Mouse (Mus musculus): ENCODE data around the gene Slc12a6. TPM values are rescaled to one million over a fixed set of nuclear protein-coding genes. Genes with fewer than 3 reads are reported as not detected.

Gene Slc12a6
- polyA plus RNA-seq, 1 experiment: 31.9 TPM

- TF ChIP-seq CTCF (IDR thresholded peaks at IDR 0.05; ENCODE audit: low read depth, low read length): no peak
- TF ChIP-seq EP300 (IDR thresholded peaks at IDR 0.05; ENCODE audit: insufficient read depth, low read depth, low read length): no peak
- TF ChIP-seq POLR2A (IDR thresholded peaks at IDR 0.05; ENCODE audit: insufficient read depth, low read length): no peak
- H3K4me3 ChIP-seq (ENCODE audit: low read depth, low read length): peak overlapping the region; percentile 95
- no peaks in the 10 kb centered on the region for H3K9me3 ChIP-seq (replicated peaks; ENCODE audit: control insufficient read depth, insufficient read depth, low read length, poor library complexity, severe bottlenecking)
- H3K27me3 ChIP-seq (ENCODE audit: control insufficient read depth, insufficient read depth, low read length, poor library complexity, severe bottlenecking): no peaks in the 10 kb centered on the region
- H3K9ac ChIP-seq (ENCODE audit: low read depth, poor library complexity, severe bottlenecking): peak overlapping the region; percentile 95
- peaks cover 14% of the 10 kb centered on the region for H3K36me3 ChIP-seq (ENCODE audit: control insufficient read depth, insufficient read depth, low read length, poor library complexity, severe bottlenecking)
- no peak overlapping the region for H3K27ac ChIP-seq (ENCODE audit: insufficient read depth, low read length)
- no peaks in the 10 kb centered on the region for H3K4me1 ChIP-seq (ENCODE audit: control insufficient read depth, insufficient read depth, low read length)
Measured at GRCm38 (mm10) chr2:112367222-112367621, 101.6 kb downstream of the Slc12a6 start.

- Histone ChIP-seq H3K27me3 (ENCODE audit: control insufficient read depth, insufficient read depth, low read length, poor library complexity, severe bottlenecking) (no peaks in the 10 kb centered on the region), H3K4me1 (ENCODE audit: control insufficient read depth, insufficient read depth, low read length) (no peaks in the 10 kb centered on the region), H3K9me3 (replicated peaks; ENCODE audit: control insufficient read depth, insufficient read depth, low read length, poor library complexity, severe bottlenecking) (no peaks in the 10 kb centered on the region), H3K4me3 (ENCODE audit: low read depth, low read length) (peak within 1 kb of the TSS; percentile 95), H3K36me3 (ENCODE audit: control insufficient read depth, insufficient read depth, low read length, poor library complexity, severe bottlenecking) (peaks cover 9% of the 10 kb centered on the region), H3K9ac (ENCODE audit: low read depth, poor library complexity, severe bottlenecking) (peak within 1 kb of the TSS; percentile 95), H3K27ac (ENCODE audit: insufficient read depth, low read length) (peak within 1 kb of the TSS; percentile 88)
- no peak for TF ChIP-seq EP300 (IDR thresholded peaks at IDR 0.05; ENCODE audit: insufficient read depth, low read depth, low read length)
- TF ChIP-seq POLR2A (IDR thresholded peaks at IDR 0.05; ENCODE audit: insufficient read depth, low read length): peak; percentile 22
- TF ChIP-seq CTCF (IDR thresholded peaks at IDR 0.05; ENCODE audit: low read depth, low read length): no peak
Measured at GRCm38 (mm10) chr2:112367726-112368673, 102.4 kb downstream of the Slc12a6 start, which contains the start of gene Emc4. Gene Emc4 (minus strand): TSS chr2:112368027.

- H3K9ac ChIP-seq (ENCODE audit: low read depth, poor library complexity, severe bottlenecking): no peak overlapping the region
- no peak for TF ChIP-seq CTCF (IDR thresholded peaks at IDR 0.05; ENCODE audit: low read depth, low read length)
- no peak for TF ChIP-seq EP300 (IDR thresholded peaks at IDR 0.05; ENCODE audit: insufficient read depth, low read depth, low read length)
- no peak for TF ChIP-seq POLR2A (IDR thresholded peaks at IDR 0.05; ENCODE audit: insufficient read depth, low read length)
- H3K27me3 ChIP-seq (ENCODE audit: control insufficient read depth, insufficient read depth, low read length, poor library complexity, severe bottlenecking): no peaks in the 10 kb centered on the region
- no peaks in the 10 kb centered on the region for H3K4me1 ChIP-seq (ENCODE audit: control insufficient read depth, insufficient read depth, low read length)
- H3K27ac ChIP-seq (ENCODE audit: insufficient read depth, low read length): no peak overlapping the region
- H3K36me3 ChIP-seq (ENCODE audit: control insufficient read depth, insufficient read depth, low read length, poor library complexity, severe bottlenecking): no peaks in the 10 kb centered on the region
- no peaks in the 10 kb centered on the region for H3K9me3 ChIP-seq (replicated peaks; ENCODE audit: control insufficient read depth, insufficient read depth, low read length, poor library complexity, severe bottlenecking)
- no peak overlapping the region for H3K4me3 ChIP-seq (ENCODE audit: low read depth, low read length)
Measured at GRCm38 (mm10) chr2:112369941-112370340, 104.3 kb downstream of the Slc12a6 start.

GRCm38 (mm10) chr2:112373141-112373540 lies 107.5 kb downstream of the Slc12a6 start:
- H3K27me3 ChIP-seq (ENCODE audit: control insufficient read depth, insufficient read depth, low read length, poor library complexity, severe bottlenecking): no peaks in the 10 kb centered on the region
- H3K4me3 ChIP-seq (ENCODE audit: low read depth, low read length): no peak overlapping the region
- TF ChIP-seq EP300 (IDR thresholded peaks at IDR 0.05; ENCODE audit: insufficient read depth, low read depth, low read length): no peak
- no peak for TF ChIP-seq POLR2A (IDR thresholded peaks at IDR 0.05; ENCODE audit: insufficient read depth, low read length)
- TF ChIP-seq CTCF (IDR thresholded peaks at IDR 0.05; ENCODE audit: low read depth, low read length): no peak
- no peaks in the 10 kb centered on the region for H3K4me1 ChIP-seq (ENCODE audit: control insufficient read depth, insufficient read depth, low read length)
- H3K9ac ChIP-seq (ENCODE audit: low read depth, poor library complexity, severe bottlenecking): no peak overlapping the region
- H3K27ac ChIP-seq (ENCODE audit: insufficient read depth, low read length): no peak overlapping the region
- H3K9me3 ChIP-seq (replicated peaks; ENCODE audit: control insufficient read depth, insufficient read depth, low read length, poor library complexity, severe bottlenecking): no peaks in the 10 kb centered on the region
- no peaks in the 10 kb centered on the region for H3K36me3 ChIP-seq (ENCODE audit: control insufficient read depth, insufficient read depth, low read length, poor library complexity, severe bottlenecking)

DNA sequence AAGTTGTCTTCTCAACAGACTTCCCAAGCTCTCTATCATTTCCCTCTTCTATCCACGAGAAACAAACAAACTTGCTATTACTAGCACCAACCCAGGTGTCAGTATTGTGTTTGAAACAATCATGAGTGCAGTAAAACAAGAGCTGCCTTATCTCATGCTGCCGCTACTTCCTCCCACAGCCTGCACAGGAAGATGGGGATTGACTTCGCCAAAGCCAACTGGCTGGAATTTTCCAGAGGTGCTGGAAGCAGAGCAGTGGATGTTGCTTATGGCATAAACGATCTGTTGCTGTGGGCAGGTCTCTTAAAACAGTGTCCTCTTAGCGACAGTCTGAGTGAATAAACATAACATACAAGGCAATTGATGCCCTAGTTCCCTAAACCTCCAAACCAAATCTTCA lies 109.0 kb downstream of the Slc12a6 start:
- Histone ChIP-seq H3K9ac (ENCODE audit: low read depth, poor library complexity, severe bottlenecking) (no peak overlapping the region), H3K9me3 (replicated peaks; ENCODE audit: control insufficient read depth, insufficient read depth, low read length, poor library complexity, severe bottlenecking) (no peaks in the 10 kb centered on the region), H3K27ac (ENCODE audit: insufficient read depth, low read length) (no peak overlapping the region), H3K4me1 (ENCODE audit: control insufficient read depth, insufficient read depth, low read length) (no peaks in the 10 kb centered on the region), H3K27me3 (ENCODE audit: control insufficient read depth, insufficient read depth, low read length, poor library complexity, severe bottlenecking) (no peaks in the 10 kb centered on the region), H3K36me3 (ENCODE audit: control insufficient read depth, insufficient read depth, low read length, poor library complexity, severe bottlenecking) (no peaks in the 10 kb centered on the region), H3K4me3 (ENCODE audit: low read depth, low read length) (no peak overlapping the region)
- TF ChIP-seq CTCF (IDR thresholded peaks at IDR 0.05; ENCODE audit: low read depth, low read length) (no peak), EP300 (IDR thresholded peaks at IDR 0.05; ENCODE audit: insufficient read depth, low read depth, low read length) (no peak), POLR2A (IDR thresholded peaks at IDR 0.05; ENCODE audit: insufficient read depth, low read length) (no peak)

All from ES-Bruce4 (cell line).